Mouse (Mus musculus) heart, adult 2 months (tissue): ENCODE data around the gene Arel1.

Experiments
- CTCF ChIP-seq: fragments of 200-600 bp; IDR thresholded peaks from 2 replicates; pipeline ENCODE4 v1.8.1; 2022; ENCODE audit warnings: antibody characterized with exemption, mild to moderate bottlenecking, moderate library complexity
- POLR2A ChIP-seq: fragments of 200-500 bp; IDR thresholded peaks from 2 replicates; pipeline ENCODE4 v1.6.1; 2011; ENCODE audit warnings: mild to moderate bottlenecking, low read depth, low read length, control low read depth; ENCODE audit not compliant: insufficient read depth

DNA sequence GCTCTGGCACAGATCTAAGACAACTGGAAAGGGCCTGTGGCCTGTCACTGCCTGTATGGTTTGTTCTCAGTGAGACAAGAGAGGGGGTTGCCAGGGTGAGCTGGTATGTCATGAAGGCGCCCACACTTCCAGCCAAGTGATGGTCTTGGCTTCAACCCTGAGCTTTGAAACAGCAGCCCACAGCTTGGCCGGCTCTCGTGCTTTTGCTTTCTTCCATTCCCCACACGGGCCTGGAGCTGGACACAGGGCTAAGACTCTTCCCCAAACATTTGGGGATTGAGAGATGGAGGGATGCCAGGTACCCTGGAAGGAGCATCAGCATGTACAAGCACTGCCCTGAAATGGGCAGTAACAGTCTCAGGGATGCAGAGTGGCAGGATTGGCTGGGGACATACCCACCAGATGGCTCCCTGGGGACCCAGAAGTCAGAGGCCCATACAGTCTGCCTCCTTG, 58.0 kb downstream of the Arel1 start:
- no peak for TF ChIP-seq CTCF
- no peak for TF ChIP-seq POLR2A
